Mouse (Mus musculus) frontal cortex, postnatal 36 days (tissue): ENCODE data around the gene Twf2.

Experiments used
- DNase-seq, 2 experiments: peaks; one replicate each; pipeline ENCODE4 v3.0.0; 2022; ENCODE audit warnings: low spot score in 2 of 2

Twf2 gene

GRCm38 (mm10) chr9:106210853-106211609, 8.1 kb downstream of the Twf2 start:
- DNase-seq: no peak

DNA sequence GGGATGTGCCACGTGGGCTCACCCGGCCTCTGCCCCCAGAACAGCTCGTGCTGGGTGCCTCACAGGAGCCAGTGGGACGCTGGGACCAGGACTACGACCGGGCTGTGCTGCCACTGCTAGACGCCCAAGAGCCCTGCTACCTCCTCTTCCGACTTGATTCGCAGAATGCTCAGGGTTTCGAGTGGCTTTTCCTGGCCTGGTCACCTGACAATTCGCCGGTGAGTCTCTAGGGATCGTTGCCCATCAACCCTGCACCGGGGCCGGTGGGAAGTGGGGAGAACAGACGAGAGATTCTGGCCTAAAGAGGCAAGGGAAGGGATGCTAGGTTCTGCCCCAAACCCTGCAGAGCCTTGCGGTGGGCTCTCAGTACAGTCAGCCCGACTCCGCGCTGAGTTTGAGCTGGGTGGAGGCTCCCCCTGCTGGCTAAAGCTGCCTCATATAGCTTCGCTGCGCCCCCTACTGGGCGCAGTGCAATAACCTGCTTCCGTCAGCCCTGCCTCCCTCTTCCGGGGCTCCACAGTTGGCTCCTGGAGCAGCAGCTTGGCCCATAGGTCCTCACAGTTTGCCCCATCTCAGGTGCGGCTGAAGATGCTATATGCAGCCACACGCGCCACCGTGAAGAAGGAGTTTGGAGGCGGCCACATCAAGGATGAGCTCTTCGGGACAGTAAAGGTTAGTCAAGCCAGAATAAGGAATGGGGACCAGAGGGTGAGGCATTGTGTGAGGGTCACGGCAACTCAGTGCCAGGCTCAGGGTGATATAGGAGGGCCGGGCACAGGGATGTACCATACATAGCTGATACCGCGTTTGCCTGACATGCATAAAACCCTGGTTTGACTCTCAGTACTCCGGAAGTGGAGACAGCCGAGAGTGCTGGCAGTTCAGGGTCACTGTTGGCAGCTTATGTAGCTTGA, 9.0 kb downstream of the Twf2 start:
- peak; percentile 75 to 80 for DNase-seq

GRCm38 (mm10) chr9:106212594-106212981, 9.7 kb downstream of the Twf2 start:
- no peak for DNase-seq

- DNase-seq: no peak
These were observed 12.6 kb downstream of the Twf2 start for GRCm38 (mm10) chr9:106215341-106216125.

- no peak for DNase-seq
These were observed 14.1 kb downstream of the Twf2 start for GRCm38 (mm10) chr9:106216971-106217370.

- DNase-seq: no peak
These were observed 18.1 kb downstream of the Twf2 start for GRCm38 (mm10) chr9:106220894-106221523.

GRCm38 (mm10) chr9:106222261-106222851, 19.4 kb downstream of the Twf2 start, which contains the start of gene Tlr9:
Tlr9 (plus strand) TSS chr9:106222598.
- no peak for DNase-seq

DNA sequence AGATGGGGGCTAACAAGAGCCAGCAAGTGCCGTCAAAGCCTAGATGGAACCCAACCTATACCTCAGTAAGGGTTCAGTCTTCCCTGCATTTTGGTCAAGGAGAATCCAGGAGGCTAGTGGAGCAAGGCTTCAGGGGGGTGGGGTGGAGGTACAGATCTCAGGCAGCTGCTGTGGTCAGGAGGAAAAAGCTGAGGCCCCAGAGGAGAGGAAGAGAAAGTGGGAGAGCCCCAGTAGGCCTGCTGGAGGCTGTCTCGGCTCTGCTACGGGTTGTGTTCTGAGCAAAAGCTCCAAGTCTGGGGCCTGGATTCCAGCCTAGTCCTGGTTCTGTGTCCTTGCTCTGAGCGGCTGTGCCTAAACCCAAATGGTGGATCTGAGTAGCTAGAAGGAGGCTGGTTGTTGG, 20.1 kb downstream of the Twf2 start:
- no peak for DNase-seq

- DNase-seq: no peak
These were observed 22.7 kb downstream of the Twf2 start for GRCm38 (mm10) chr9:106225469-106226150.

- DNase-seq: peak; percentile 53 to 65
These were observed 23.3 kb downstream of the Twf2 start for GRCm38 (mm10) chr9:106226151-106226682.

- no peak for DNase-seq
These were observed 25.0 kb downstream of the Twf2 start for GRCm38 (mm10) chr9:106227790-106228429.

- DNase-seq: no peak
These were observed 27.3 kb downstream of the Twf2 start for GRCm38 (mm10) chr9:106230051-106230733.

DNA sequence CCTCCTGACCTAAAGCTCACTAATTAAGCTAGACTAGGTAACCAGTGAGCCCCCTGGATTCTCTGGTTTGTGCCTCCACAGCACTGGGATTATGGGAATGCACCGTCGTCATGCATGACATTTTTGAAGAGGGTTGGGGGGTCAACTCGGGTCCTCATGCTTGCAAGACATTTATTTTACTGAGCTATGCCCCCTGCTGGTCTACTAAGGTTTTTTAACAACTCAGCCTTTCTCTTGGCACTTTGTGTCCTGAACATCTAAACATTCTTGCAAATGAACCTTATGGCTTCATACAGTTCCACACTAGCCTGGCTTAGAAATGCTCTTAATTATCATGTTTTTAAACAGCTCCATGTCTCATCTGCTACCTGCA, 27.8 kb downstream of the Twf2 start:
- DNase-seq: no peak

DNA sequence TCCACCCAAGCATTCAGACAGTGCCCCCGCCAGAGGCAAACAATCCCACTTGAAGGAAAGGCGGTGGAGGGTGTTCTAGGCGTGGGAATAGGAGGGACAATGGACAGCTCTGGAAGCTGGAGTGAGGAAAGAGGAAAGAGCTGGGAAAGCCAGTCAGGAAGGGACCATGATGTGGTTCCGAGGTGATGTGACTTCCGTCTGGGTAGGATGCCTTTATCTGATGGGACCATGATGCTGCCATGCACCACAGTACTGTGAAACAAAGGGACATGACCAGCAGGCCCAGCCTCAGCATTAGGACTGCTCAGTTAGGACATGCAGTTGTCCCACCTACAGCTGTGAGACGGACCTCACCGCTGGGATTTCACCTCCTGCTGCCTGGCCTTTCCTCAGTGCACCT, 28.3 kb downstream of the Twf2 start:
- DNase-seq: no peak

GRCm38 (mm10) chr9:106231816-106232215, 28.9 kb downstream of the Twf2 start:
- DNase-seq: no peak

DNA sequence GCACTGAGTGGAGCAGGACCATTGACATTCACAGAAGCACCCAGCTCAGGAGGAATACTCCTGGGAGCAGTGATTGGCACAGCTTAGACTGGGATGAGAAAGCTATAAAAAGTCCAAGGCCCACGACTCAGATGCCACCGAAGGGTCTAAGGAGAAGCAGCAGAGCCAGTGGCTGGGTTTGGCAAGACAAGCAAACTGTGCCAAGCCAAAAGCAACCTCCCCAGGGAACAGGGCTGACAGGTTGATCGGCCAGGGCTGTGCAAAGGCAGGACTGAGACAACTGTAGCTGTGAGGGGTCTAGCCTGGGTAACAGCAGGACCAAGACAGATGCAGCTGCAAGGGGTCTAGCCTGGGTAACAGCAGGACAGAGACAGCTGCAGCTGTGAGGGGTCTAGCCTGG, 30.0 kb downstream of the Twf2 start:
- DNase-seq: no peak

- no peak for DNase-seq
These were observed 31.0 kb downstream of the Twf2 start for GRCm38 (mm10) chr9:106233953-106234352.

- DNase-seq: no peak
These were observed 32.4 kb downstream of the Twf2 start for GRCm38 (mm10) chr9:106235194-106235830.
